Mouse (Mus musculus) E14TG2a.4 (cell line): ENCODE measurements at regions not wholly inside any gene's neighbourhood (a gene's known extent, or its start where the extent isn't known, plus 50 kb on each side); places are given as distances from the start of the nearest gene placed in this dataset.

Source experiments
- CTCF ChIP-seq: conservative IDR thresholded peaks from 2 replicates; pipeline ENCODE4 v1.5.1; 2014; ENCODE audit warnings: low read length
- NANOG ChIP-seq: IDR thresholded peaks from 2 replicates; pipeline ENCODE4 v1.6.1; 2014; ENCODE audit warnings: borderline replicate concordance, low read length, mixed read lengths
- POU5F1 ChIP-seq: IDR thresholded peaks from 2 replicates; pipeline ENCODE4 v1.6.1; 2014; ENCODE audit warnings: low read length, borderline replicate concordance

DNA sequence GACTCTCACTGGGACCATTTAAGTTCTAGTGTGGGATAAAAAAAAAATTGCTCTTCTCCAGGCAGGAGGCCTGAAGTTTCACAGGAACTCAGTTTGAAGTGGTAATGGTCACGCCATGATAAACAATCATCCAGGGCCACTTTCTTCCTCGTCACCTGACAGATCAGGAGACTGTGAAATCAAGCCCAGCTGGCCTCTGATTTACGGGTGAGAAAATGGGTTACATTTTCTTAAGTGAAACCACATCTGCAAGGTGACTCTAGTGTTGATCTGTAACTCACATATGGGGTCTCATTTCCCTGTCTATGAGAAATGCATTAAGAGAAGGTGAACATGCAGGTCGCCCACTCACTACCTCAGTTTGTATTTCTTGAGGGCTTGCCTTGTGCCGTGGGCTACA, 178.8 kb downstream of the Il20rb start:
- TF ChIP-seq NANOG, result no peak
- TF ChIP-seq POU5F1, result no peak
- TF ChIP-seq CTCF, result no peak
